Mouse (Mus musculus) C2C12 (cell line): ENCODE measurements around the gene Rflna.

ENCODE experiments used
- CEBPB ChIP-seq: IDR thresholded peaks from one replicate; pipeline ENCODE4 v1.6.1; 2011; ENCODE audit warnings: low read depth, mild to moderate bottlenecking, control low read depth, moderate library complexity
- CTCF ChIP-seq: IDR thresholded peaks from one replicate; pipeline ENCODE4 v1.5.1; 2011; ENCODE audit not compliant: control insufficient read depth, insufficient read depth, insufficient read length
- MYOD1 ChIP-seq: IDR thresholded peaks from one replicate; pipeline ENCODE4 v1.6.1; 2011; ENCODE audit warnings: low read depth; ENCODE audit not compliant: control insufficient read depth, insufficient read length

- TF ChIP-seq CTCF (no peak), CEBPB (no peak), MYOD1 (no peak)
Measured at GRCm38 (mm10) chr5:124986222-124986621, 16.8 kb upstream of the Rflna start.
